Comparison of ENCODE assay signal across 9 mouse cellular contexts in genomic region chr5:24078420-24079179, GRCm38 (mm10). TPM values are rescaled to one million over a fixed set of nuclear protein-coding genes. Genes with fewer than 3 reads are reported as not detected.
DNase-seq lines count a peak whose midpoint lies in the region; ATAC-seq lines count a peak whose summit lies in the region.
"Had no signal": no experiment of that assay in that cellular context is flagged by ENCODE, and none has a peak within 500 bp of the region (broad histone marks: within the 10 kb centered on the region; RNA-seq: fewer than 3 reads in every experiment).

No protein-coding gene starts in this region.

- H3K4me1 ChIP-seq in hindbrain, embryonic 15.5 days (replicated peaks): peaks cover 14% of the 10 kb centered on the region
- H3K4me1 ChIP-seq in hindbrain, embryonic 14.5 days (replicated peaks; ENCODE audit: control insufficient read depth, insufficient read depth, low read length): peaks cover 13% of the 10 kb centered on the region
- H3K4me1 ChIP-seq in midbrain, embryonic 14.5 days (ENCODE audit: control insufficient read depth, insufficient read depth, low read length): no peaks in the 10 kb centered on the region; the same call in 1 of the 2 replicates
- peaks cover 4% of the 10 kb centered on the region; the same call in 1 of the 2 replicates for H3K4me1 ChIP-seq in midbrain, embryonic 16.5 days (ENCODE audit: control insufficient read depth, insufficient read depth, low read length)

- H3K9me3 ChIP-seq in hindbrain, embryonic 15.5 days: no peaks in the 10 kb centered on the region
- H3K9me3 ChIP-seq in hindbrain, embryonic 14.5 days (ENCODE audit: control insufficient read depth, low read length): no peaks in the 10 kb centered on the region
- H3K9me3 ChIP-seq in midbrain, embryonic 14.5 days (ENCODE audit: control insufficient read depth, low read length): no peaks in the 10 kb centered on the region
- H3K9me3 ChIP-seq in midbrain, embryonic 16.5 days (replicated peaks; ENCODE audit: control insufficient read depth, low read length, poor library complexity, severe bottlenecking): no peaks in the 10 kb centered on the region

- peak; percentile 5 for DNase-seq in CD4-positive, CD25-positive, alpha-beta regulatory T cell, adult 2 months (ENCODE audit: low read depth, low spot score)
- no peak for DNase-seq in hindbrain, embryonic 14.5 days (ENCODE audit: low spot score)
- DNase-seq in midbrain, embryonic 14.5 days: peak; percentile 57
- DNase-seq in retina, embryonic 14.5 days (ENCODE audit: low spot score): no peak
- DNase-seq: kidney, postnatal 36 days had no signal

- no peak for ATAC-seq in CD4-positive, CD25-positive, alpha-beta regulatory T cell, adult 4 months
- ATAC-seq in hindbrain, embryonic 15.5 days (ENCODE audit: low FRiP score, low read depth): peak; percentile 47; the same call in 1 of the 2 replicates
- no peak for ATAC-seq in hindbrain, embryonic 14.5 days (ENCODE audit: low FRiP score)
- ATAC-seq in midbrain, embryonic 14.5 days (ENCODE audit: low FRiP score, low TSS enrichment): no peak; the same call in 1 of the 2 replicates
- no peak for ATAC-seq in midbrain, embryonic 16.5 days
- 0 out of 2 replicates have a peak, but pooled peaks have one; percentile 69 for ATAC-seq in megakaryocyte-erythroid progenitor cell, adult 5-6 weeks (replicated peaks; ENCODE audit: low FRiP score, low TSS enrichment, poor library complexity, severe bottlenecking)

- no peak overlapping the region for H3K27ac ChIP-seq in hindbrain, embryonic 15.5 days (replicated peaks)
- no peak overlapping the region for H3K27ac ChIP-seq in hindbrain, embryonic 14.5 days
- H3K27ac ChIP-seq in midbrain, embryonic 14.5 days (replicated peaks; ENCODE audit: low read depth, low read length): no peak overlapping the region
- H3K27ac ChIP-seq in midbrain, embryonic 16.5 days (ENCODE audit: low read length): no peak overlapping the region

- 83% methylated on average over 7 of the region's 7 CpGs for WGBS in hindbrain, embryonic 15.5 days
- 81% methylated on average over 7 of the region's 7 CpGs for WGBS in hindbrain, embryonic 14.5 days
- 84% methylated on average over 7 of the region's 7 CpGs for WGBS in midbrain, embryonic 14.5 days
- WGBS in midbrain, embryonic 16.5 days: 76% methylated on average over 7 of the region's 7 CpGs

- H3K4me2 ChIP-seq in hindbrain, embryonic 15.5 days: no peak overlapping the region
- no peak overlapping the region for H3K4me2 ChIP-seq in hindbrain, embryonic 14.5 days (replicated peaks)
- H3K4me2 ChIP-seq in midbrain, embryonic 14.5 days (ENCODE audit: low read length): no peak overlapping the region
- no peak overlapping the region for H3K4me2 ChIP-seq in midbrain, embryonic 16.5 days (ENCODE audit: low read length)

- H3K4me3 ChIP-seq in hindbrain, embryonic 15.5 days: no peak overlapping the region
- H3K4me3 ChIP-seq in hindbrain, embryonic 14.5 days (replicated peaks; ENCODE audit: low read length): no peak overlapping the region
- H3K4me3 ChIP-seq in midbrain, embryonic 14.5 days (replicated peaks; ENCODE audit: low read depth, low read length): no peak overlapping the region
- no peak overlapping the region for H3K4me3 ChIP-seq in midbrain, embryonic 16.5 days (ENCODE audit: low read depth, low read length)

- no peaks in the 10 kb centered on the region for H3K36me3 ChIP-seq in hindbrain, embryonic 15.5 days
- no peaks in the 10 kb centered on the region for H3K36me3 ChIP-seq in hindbrain, embryonic 14.5 days (replicated peaks; ENCODE audit: control insufficient read depth, insufficient read depth)
- H3K36me3 ChIP-seq in midbrain, embryonic 14.5 days (ENCODE audit: control insufficient read depth, insufficient read depth, low read length): no peaks in the 10 kb centered on the region
- H3K36me3 ChIP-seq in midbrain, embryonic 16.5 days (ENCODE audit: control insufficient read depth, insufficient read depth, low read length): no peaks in the 10 kb centered on the region

- no peaks in the 10 kb centered on the region for H3K27me3 ChIP-seq in hindbrain, embryonic 15.5 days
- no peaks in the 10 kb centered on the region for H3K27me3 ChIP-seq in hindbrain, embryonic 14.5 days (ENCODE audit: control insufficient read depth, insufficient read depth, low read length)
- H3K27me3 ChIP-seq in midbrain, embryonic 14.5 days (ENCODE audit: control insufficient read depth, insufficient read depth, low read length): no peaks in the 10 kb centered on the region
- H3K27me3 ChIP-seq in midbrain, embryonic 16.5 days (ENCODE audit: control insufficient read depth, insufficient read depth, low read depth, low read length): no peaks in the 10 kb centered on the region

- no peak overlapping the region for H3K9ac ChIP-seq in hindbrain, embryonic 15.5 days
- H3K9ac ChIP-seq in hindbrain, embryonic 14.5 days: no peak overlapping the region
- H3K9ac ChIP-seq in midbrain, embryonic 14.5 days (replicated peaks; ENCODE audit: low read length): no peak overlapping the region
- H3K9ac ChIP-seq in midbrain, embryonic 16.5 days (ENCODE audit: low read depth, low read length): no peak overlapping the region

RNA-seq across cellular contexts. Expression of gene Klhl7, which starts 21.8 kb away (rescaled TPM):
- 10 to 100 TPM; 11.9 to 12.8 TPM for polyA plus RNA-seq in CD4-positive, CD25-positive, alpha-beta regulatory T cell, adult 4 months (2017; shearing (Covaris generic))
- polyA plus RNA-seq in hindbrain, embryonic 15.5 days (2015; fragmentation: Nextera tagmentation; extraction: Ambion mirVana): 129 and 133 TPM in 2 replicates
- polyA plus RNA-seq in hindbrain, embryonic 14.5 days (2014; fragmentation: Nextera tagmentation; extraction: Ambion mirVana): 152 and 163 TPM in 2 replicates
- polyA plus RNA-seq in midbrain, embryonic 14.5 days (2014; fragmentation: Nextera tagmentation; extraction: Ambion mirVana): 177 and 194 TPM in 2 replicates
- 164 and 177 TPM in 2 replicates for polyA plus RNA-seq in midbrain, embryonic 16.5 days (2015; fragmentation: Nextera tagmentation; extraction: Ambion mirVana)
- 11.1 and 13.7 TPM in 2 replicates for total RNA-seq in megakaryocyte-erythroid progenitor cell, adult 5-6 weeks (2014; fragmentation: Nextera tagmentation)
- 23.1 and 32.8 TPM in 2 replicates for total RNA-seq in megakaryocyte-erythroid progenitor cell, adult 5-6 weeks (2017)

RNA-seq across cellular contexts. Expression of gene Fam126a, which starts 48.1 kb away (rescaled TPM):
- polyA plus RNA-seq in CD4-positive, CD25-positive, alpha-beta regulatory T cell, adult 4 months (2017; shearing (Covaris generic)): 1 to 10 TPM; 8.7 TPM
- 31.0 and 31.2 TPM in 2 replicates for polyA plus RNA-seq in hindbrain, embryonic 15.5 days (2015; fragmentation: Nextera tagmentation; extraction: Ambion mirVana)
- 37.9 and 41.8 TPM in 2 replicates for polyA plus RNA-seq in hindbrain, embryonic 14.5 days (2014; fragmentation: Nextera tagmentation; extraction: Ambion mirVana)
- polyA plus RNA-seq in midbrain, embryonic 14.5 days (2014; fragmentation: Nextera tagmentation; extraction: Ambion mirVana): 23.9 and 49.0 TPM in 2 replicates
- polyA plus RNA-seq in midbrain, embryonic 16.5 days (2015; fragmentation: Nextera tagmentation; extraction: Ambion mirVana): 29.8 and 32.0 TPM in 2 replicates
- total RNA-seq in megakaryocyte-erythroid progenitor cell, adult 5-6 weeks (2014; fragmentation: Nextera tagmentation): 46.6 and 46.8 TPM in 2 replicates
- 58.4 TPM in 2 replicates for total RNA-seq in megakaryocyte-erythroid progenitor cell, adult 5-6 weeks (2017)

Comparison
In these comparisons a context has a peak if more than half of its experiments do, and no peak if none do; other contexts are left out.
1. ATAC-seq: peak in hindbrain, embryonic 15.5 days (single experiment) and megakaryocyte-erythroid progenitor cell, adult 5-6 weeks (single experiment); none in CD4-positive, CD25-positive, alpha-beta regulatory T cell, adult 4 months (single experiment), hindbrain, embryonic 14.5 days (single experiment), midbrain, embryonic 14.5 days (single experiment) and midbrain, embryonic 16.5 days (single experiment).
2. DNase-seq: peak in CD4-positive, CD25-positive, alpha-beta regulatory T cell, adult 2 months (single experiment) and midbrain, embryonic 14.5 days (single experiment); none in hindbrain, embryonic 14.5 days (single experiment) and retina, embryonic 14.5 days (single experiment).